Mouse (Mus musculus): Measurements from ENCODE around the gene Lrrc8e. TPM values are rescaled to one million over a fixed set of nuclear protein-coding genes. Genes with fewer than 3 reads are reported as not detected.

Lrrc8e gene
- polyA plus RNA-seq, 1 experiment, result 4.6 TPM

DNA sequence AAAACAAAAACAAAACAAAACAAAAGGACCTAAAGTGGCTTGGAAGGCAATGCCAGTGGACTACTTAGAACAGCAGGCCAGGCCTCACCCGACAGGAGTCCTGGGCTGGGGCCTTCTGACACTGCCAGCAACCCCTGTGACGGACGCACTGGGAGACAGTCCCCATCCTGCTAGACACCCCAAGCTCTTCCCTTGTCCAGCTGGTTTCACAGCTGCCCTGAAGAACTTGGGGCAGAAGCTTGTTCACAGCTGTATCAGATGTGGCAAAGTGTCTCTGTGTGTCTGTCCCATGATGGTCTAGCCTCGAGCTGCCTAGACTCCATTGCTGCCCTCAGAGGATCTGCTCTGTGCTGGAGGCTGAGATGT lies 33.2 kb downstream of the Lrrc8e start:
- no peak for DNase-seq
- H3K4me3 ChIP-seq (replicated peaks; ENCODE audit: extremely low read depth, low read depth, low read length), result no peak overlapping the region
- no peak for TF ChIP-seq POLR2A (IDR thresholded peaks at IDR 0.05; ENCODE audit: borderline replicate concordance, extremely low read depth, low read depth, low read length)
- no peak for TF ChIP-seq CTCF (IDR thresholded peaks at IDR 0.05; ENCODE audit: insufficient read depth, low read length)
- 82% methylated on average over 4 of the region's 4 CpGs for WGBS
- peaks cover 8% of the 10 kb centered on the region for H3K4me1 ChIP-seq (ENCODE audit: control insufficient read depth, insufficient read depth, low read length)

DNA sequence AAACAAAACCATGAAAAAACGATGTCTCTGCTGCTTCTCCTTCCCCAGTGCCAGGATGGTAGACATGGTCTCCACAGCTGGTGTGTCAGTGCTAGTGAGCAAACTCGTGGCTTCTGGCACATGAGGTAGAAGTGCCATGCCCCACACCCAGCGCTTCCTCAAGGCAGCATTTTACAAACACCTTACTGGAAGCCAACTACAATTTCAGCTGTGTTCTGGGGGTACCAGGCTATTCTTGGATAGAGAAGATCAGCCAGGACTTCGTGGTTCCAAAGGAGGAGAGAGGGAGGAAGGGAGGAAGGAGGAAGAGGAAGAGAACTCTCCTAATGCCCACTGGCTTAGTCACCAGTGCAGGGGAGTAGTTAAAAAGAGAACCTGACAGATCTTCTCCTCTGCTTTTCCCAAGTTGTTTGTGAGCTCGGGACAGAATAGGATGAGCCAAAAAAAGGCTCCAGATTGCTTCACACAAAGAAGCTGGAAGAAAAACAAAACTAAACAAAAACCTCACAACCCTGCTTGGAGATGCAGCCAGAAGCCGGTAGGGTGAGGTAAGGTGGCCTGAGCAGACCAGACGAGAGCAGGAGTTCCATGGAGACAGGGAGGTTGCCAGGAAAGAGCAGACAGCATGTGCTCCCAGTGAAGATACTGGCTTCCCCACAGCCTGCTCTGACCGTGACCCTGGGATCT lies 36.6 kb downstream of the Lrrc8e start:
- TF ChIP-seq CTCF (IDR thresholded peaks at IDR 0.05; ENCODE audit: insufficient read depth, low read length), result no peak
- TF ChIP-seq POLR2A (IDR thresholded peaks at IDR 0.05; ENCODE audit: borderline replicate concordance, extremely low read depth, low read depth, low read length), result no peak
- WGBS, result 81% methylated on average over 8 of the region's 8 CpGs
- peaks cover 8% of the 10 kb centered on the region for H3K4me1 ChIP-seq (ENCODE audit: control insufficient read depth, insufficient read depth, low read length)
- no peak for DNase-seq
- no peak overlapping the region for H3K4me3 ChIP-seq (replicated peaks; ENCODE audit: extremely low read depth, low read depth, low read length)

DNA sequence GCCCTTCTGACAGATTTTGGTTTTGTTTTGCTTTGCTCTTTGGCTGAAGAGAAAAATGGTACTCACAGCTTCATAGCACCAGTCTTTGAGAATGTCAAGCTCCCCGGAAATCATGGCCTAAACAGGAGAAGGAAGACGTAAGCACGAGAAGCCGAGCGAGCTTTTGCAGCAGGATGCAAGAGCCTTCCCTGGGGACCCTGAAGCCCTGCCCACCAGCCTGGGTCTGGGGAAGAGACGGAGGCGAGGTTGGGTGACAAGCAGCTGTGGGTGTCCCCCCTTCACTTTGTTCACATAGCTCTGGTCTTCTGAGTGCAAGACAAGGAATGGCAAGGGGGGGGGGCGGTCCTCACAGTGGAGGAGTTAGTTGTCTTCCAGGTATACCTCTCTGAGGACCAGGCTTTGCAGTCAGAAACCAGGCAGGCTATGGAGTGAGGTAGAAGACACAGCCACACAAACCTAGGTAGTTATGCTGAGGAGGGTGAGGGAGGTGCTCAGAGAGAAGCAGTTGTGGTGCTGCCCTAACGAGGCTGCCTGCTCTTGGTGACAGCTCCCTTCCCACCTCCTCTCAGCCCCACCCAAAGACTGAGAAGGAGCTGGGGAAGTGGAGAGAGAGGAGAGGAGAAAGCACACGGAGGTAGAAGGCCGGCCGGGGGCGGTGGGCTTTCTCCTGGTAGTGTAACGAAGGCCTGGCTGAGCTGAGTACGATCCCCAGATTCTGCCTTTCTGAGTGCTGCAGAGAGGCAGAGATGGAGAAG lies 38.7 kb downstream of the Lrrc8e start:
- no peak for TF ChIP-seq POLR2A (IDR thresholded peaks at IDR 0.05; ENCODE audit: borderline replicate concordance, extremely low read depth, low read depth, low read length)
- no peak for TF ChIP-seq CTCF (IDR thresholded peaks at IDR 0.05; ENCODE audit: insufficient read depth, low read length)
- no peak for DNase-seq
- Histone ChIP-seq H3K4me1 (ENCODE audit: control insufficient read depth, insufficient read depth, low read length) (no peaks in the 10 kb centered on the region), H3K4me3 (replicated peaks; ENCODE audit: extremely low read depth, low read depth, low read length) (no peak overlapping the region)
- 86% methylated on average over 15 of the region's 15 CpGs for WGBS

DNA sequence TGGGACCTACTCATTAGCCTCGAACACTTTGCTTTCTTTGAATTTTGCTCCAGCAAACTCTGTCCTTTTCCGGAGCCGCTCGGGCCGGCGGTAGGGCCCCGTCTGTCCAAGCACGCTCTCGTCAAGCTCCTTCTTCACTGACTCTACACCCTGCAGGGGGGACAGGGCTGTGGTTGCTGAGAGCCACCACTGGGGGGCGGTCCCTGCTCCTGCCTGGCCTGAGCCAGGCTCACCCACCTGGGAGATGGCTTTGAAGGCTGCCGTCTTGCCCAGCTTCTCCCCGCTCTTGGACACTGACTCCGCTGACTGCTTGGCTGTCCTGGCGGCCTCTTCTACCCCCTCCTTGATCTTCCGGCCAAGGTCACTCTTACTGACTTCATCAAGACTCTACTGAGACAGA lies 41.0 kb downstream of the Lrrc8e start:
- Histone ChIP-seq H3K4me3 (replicated peaks; ENCODE audit: extremely low read depth, low read depth, low read length) (no peak overlapping the region), H3K4me1 (ENCODE audit: control insufficient read depth, insufficient read depth, low read length) (no peaks in the 10 kb centered on the region)
- no peak for TF ChIP-seq CTCF (IDR thresholded peaks at IDR 0.05; ENCODE audit: insufficient read depth, low read length)
- TF ChIP-seq POLR2A (IDR thresholded peaks at IDR 0.05; ENCODE audit: borderline replicate concordance, extremely low read depth, low read depth, low read length), result no peak
- 83% methylated on average over 15 of the region's 15 CpGs for WGBS
- no peak for DNase-seq

DNA sequence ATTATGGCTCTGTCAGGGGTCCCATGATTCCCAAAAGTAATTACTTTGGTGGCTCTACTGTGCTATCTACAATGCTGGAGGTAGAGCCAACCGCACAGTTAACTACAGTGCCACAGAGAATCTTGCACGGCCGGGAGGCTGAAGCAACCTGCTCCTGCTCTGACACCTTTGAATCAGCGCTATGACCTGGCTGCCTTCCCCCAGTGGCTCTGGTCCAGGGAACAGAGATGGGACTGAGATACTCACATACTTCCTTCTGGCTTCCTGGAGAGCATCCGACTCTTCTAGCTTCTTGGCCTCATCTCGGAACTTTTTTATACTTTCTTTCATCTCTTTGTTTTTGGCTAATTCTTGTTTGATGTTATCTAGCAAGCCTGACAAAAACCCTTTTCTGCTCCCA lies 43.0 kb downstream of the Lrrc8e start:
- TF ChIP-seq POLR2A (IDR thresholded peaks at IDR 0.05; ENCODE audit: borderline replicate concordance, extremely low read depth, low read depth, low read length) (no peak), CTCF (IDR thresholded peaks at IDR 0.05; ENCODE audit: insufficient read depth, low read length) (no peak)
- no peak for DNase-seq
- no peaks in the 10 kb centered on the region; the same call in 1 of the 2 replicates for H3K4me1 ChIP-seq (ENCODE audit: control insufficient read depth, insufficient read depth, low read length)
- 89% methylated on average over 6 of the region's 6 CpGs for WGBS
- no peak overlapping the region for H3K4me3 ChIP-seq (replicated peaks; ENCODE audit: extremely low read depth, low read depth, low read length)

DNA sequence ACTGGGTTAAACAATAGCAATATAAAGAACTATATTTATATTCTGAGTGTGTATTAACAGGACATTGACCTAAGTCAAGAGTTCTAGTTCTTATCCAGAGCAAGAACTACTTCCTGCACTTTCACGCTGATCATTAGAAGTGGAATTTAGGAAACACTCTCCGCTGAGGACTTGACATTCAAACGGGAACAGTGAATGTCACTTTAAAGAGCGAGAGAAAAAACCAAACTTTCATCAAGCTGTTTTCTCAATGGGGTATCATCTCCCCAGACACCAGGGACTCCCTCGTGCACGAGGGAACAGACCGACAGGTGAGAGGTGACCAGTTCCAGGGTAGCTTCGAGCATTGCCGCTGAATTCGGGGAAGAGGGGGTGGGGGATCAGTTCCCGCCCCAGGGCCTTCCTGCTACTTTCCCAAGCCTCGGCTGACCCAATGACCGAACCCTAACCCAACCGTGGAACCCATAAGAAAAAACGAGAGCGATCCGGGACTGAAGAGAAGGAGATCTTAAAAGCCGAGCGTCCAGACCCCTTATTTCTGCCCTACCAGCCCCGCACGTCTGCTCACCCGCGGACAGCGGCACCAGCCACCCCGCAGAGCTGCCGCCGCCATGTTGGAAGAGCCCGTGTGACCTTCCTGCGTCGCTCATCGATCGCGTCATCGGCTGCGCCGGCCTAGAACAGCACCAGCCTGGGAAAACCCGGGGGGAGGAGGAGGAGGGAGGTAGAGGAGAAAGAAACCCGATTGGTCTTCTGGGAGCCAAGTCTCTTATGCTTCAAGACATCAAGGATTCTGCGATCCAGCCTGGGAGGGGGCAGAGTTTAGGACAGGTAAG lies 48.9 kb downstream of the Lrrc8e start, which contains the start of gene Timm44:
Timm44 (minus strand) TSS at position 639 of the 836 bp plus-strand sequence.
- TF ChIP-seq CTCF (IDR thresholded peaks at IDR 0.05; ENCODE audit: insufficient read depth, low read length) (no peak), POLR2A (IDR thresholded peaks at IDR 0.05; ENCODE audit: borderline replicate concordance, extremely low read depth, low read depth, low read length) (peak; percentile 55; the same call in 1 of the 2 replicates)
- H3K4me1 ChIP-seq (ENCODE audit: control insufficient read depth, insufficient read depth, low read length), result peaks cover 8% of the 10 kb centered on the region
- H3K4me3 ChIP-seq (replicated peaks; ENCODE audit: extremely low read depth, low read depth, low read length), result peak within 1 kb of the TSS; percentile 93
- peak; percentile 91 for DNase-seq
- WGBS, result under 1% methylated on average over 39 of the region's 39 CpGs

DNA sequence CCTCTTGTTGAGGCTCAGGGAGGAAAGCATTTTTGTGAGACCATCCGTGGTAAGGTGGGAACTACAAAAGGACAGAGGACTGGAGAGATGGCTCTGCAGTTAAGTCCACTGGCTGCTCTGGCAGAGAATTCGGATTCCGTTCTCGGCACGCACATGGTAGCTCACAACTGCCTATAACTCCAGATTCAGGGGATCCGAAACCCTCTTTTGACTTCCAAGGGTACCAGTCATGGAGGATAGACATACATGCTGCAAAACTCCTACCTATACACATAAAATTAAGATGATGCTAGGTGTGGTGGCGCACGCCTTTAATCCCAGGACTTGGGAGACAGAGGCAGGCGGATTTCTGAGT lies 49.5 kb downstream of the Lrrc8e start:
- Histone ChIP-seq H3K4me1 (ENCODE audit: control insufficient read depth, insufficient read depth, low read length) (peaks cover 8% of the 10 kb centered on the region), H3K4me3 (replicated peaks; ENCODE audit: extremely low read depth, low read depth, low read length) (peak overlapping the region; percentile 93)
- WGBS, result 25% methylated on average over 9 of the region's 9 CpGs
- DNase-seq, result no peak
- TF ChIP-seq CTCF (IDR thresholded peaks at IDR 0.05; ENCODE audit: insufficient read depth, low read length) (no peak), POLR2A (IDR thresholded peaks at IDR 0.05; ENCODE audit: borderline replicate concordance, extremely low read depth, low read depth, low read length) (no peak)

Other genes with a start within 250 kb of the Lrrc8e start
- gene Cd209f, start 121.0 kb upstream of the Lrrc8e start, polyA plus RNA-seq (2012; rRNA removed), result 2.9 and 3.4 TPM in 2 replicates
- 1.8 and 3.7 TPM in 2 replicates for gene Cd209g, start 92.7 kb upstream of the Lrrc8e start, polyA plus RNA-seq (2012; rRNA removed)
- 12.7 and 29.1 TPM in 2 replicates for gene Evi5l, start 60.3 kb upstream of the Lrrc8e start, polyA plus RNA-seq (2012; rRNA removed)
- 1.4 and 1.6 TPM in 2 replicates for gene Prr36, start 9.4 kb upstream of the Lrrc8e start, polyA plus RNA-seq (2012; rRNA removed)
- 30.8 and 49.9 TPM in 2 replicates for gene Map2k7, start 11.9 kb downstream of the Lrrc8e start, polyA plus RNA-seq (2012; rRNA removed)
- 1.3 and 1.6 TPM in 2 replicates for gene Gm49320, start 12.0 kb downstream of the Lrrc8e start, polyA plus RNA-seq (2012; rRNA removed)
- 22.7 and 56.3 TPM in 2 replicates for gene Tgfbr3l, start 21.4 kb downstream of the Lrrc8e start, polyA plus RNA-seq (2012; rRNA removed)
- 25.0 and 34.5 TPM in 2 replicates for gene Snapc2, start 26.3 kb downstream of the Lrrc8e start, polyA plus RNA-seq (2012; rRNA removed)
- 33.4 and 41.4 TPM in 2 replicates for gene Ctxn1, start 32.4 kb downstream of the Lrrc8e start, polyA plus RNA-seq (2012; rRNA removed)
- 32.9 and 44.6 TPM in 2 replicates for gene Timm44, start 49.1 kb downstream of the Lrrc8e start, polyA plus RNA-seq (2012; rRNA removed)
- gene Ccl25, start 98.4 kb downstream of the Lrrc8e start, polyA plus RNA-seq (2012; rRNA removed), result 1.6 and 3.6 TPM in 2 replicates
- 21.1 and 23.9 TPM in 2 replicates for gene Elavl1, start 98.6 kb downstream of the Lrrc8e start, polyA plus RNA-seq (2012; rRNA removed)